Mouse (Mus musculus) bone marrow macrophage, adult 2 months (primary cell): ENCODE measurements around the gene Snapc2.
"Not testable (repeated sequence)": the region's sequence is repeated elsewhere in the genome, so short reads cannot be mapped to it uniquely, and the experiment has no call there.

Experiments used
- CTCF ChIP-seq: IDR thresholded peaks from 2 replicates; pipeline ENCODE4 v1.5.1; 2012; ENCODE audit warnings: low read depth, mild to moderate bottlenecking, low read length, moderate library complexity
- POLR2A ChIP-seq: IDR thresholded peaks from 2 replicates; pipeline ENCODE4 v1.6.1; 2012; ENCODE audit warnings: mild to moderate bottlenecking, low read depth, low read length, borderline replicate concordance

- TF ChIP-seq CTCF, POLR2A: not testable (repeated sequence)
These were observed 2.6 kb downstream of the Snapc2 start for GRCm38 (mm10) chr8:4255471-4255870.
